Mouse (Mus musculus) liver, adult 2 months (tissue): Measurements from ENCODE around the gene Prelid1.

ENCODE experiments used
- CTCF ChIP-seq: fragments of 200-500 bp; IDR thresholded peaks from 2 replicates; pipeline ENCODE4 v1.5.1; 2011; ENCODE audit warnings: low read depth, low read length, control low read depth
- POLR2A ChIP-seq: fragments of 200-500 bp; IDR thresholded peaks from 2 replicates; pipeline ENCODE4 v1.6.1; 2011; ENCODE audit warnings: low read length, control low read depth; ENCODE audit not compliant: insufficient read depth; ENCODE audit errors: extremely low read depth

DNA sequence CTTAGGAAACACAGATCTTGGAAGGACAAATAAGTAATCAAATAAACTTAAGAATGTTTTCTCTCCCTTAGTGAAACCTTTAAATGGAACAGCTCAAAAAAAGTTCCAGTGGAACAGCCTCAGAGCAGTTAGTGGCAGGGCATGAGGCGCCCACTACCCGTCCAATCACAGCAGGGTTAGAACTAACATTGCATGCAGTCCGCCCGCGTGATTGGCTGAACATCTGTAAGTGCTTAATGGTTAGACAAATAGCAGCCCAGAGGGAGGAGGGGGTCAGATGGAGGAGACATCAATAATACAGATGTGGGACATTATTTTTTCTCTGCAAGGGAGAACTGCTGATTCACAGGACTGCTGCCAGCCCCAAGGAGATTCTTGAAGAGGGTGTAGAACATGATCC, 43.1 kb upstream of the Prelid1 start:
- TF ChIP-seq POLR2A (no peak), CTCF (no peak)
